Comparison of ENCODE assay signal across 8 mouse cellular contexts in genomic region chr10:117478202-117478930, GRCm38 (mm10).
DNase-seq lines count a peak whose midpoint lies in the region; ATAC-seq and TF ChIP-seq lines count a peak whose summit lies in the region.

No protein-coding gene starts in this region.

- peak overlapping the region; percentile 43; the same call in 1 of the 2 replicates for H3K4me3 ChIP-seq in E14TG2a.4 (replicated peaks; ENCODE audit: low read length)
- H3K4me3 ChIP-seq in midbrain, postnatal 0 days (ENCODE audit: low read depth, low read length) = peak overlapping the region; percentile 25; the same call in 1 of the 2 replicates
- H3K4me3 ChIP-seq in heart, embryonic 12.5 days = no peak overlapping the region

- peaks cover 19% of the 10 kb centered on the region for H3K27me3 ChIP-seq in E14TG2a.4 (ENCODE audit: insufficient read depth, low read length)
- H3K27me3 ChIP-seq in midbrain, postnatal 0 days (ENCODE audit: insufficient read depth, low read length) = no peaks in the 10 kb centered on the region
- H3K27me3 ChIP-seq in heart, embryonic 12.5 days (replicated peaks) = no peaks in the 10 kb centered on the region

- H3K27ac ChIP-seq in midbrain, postnatal 0 days (ENCODE audit: low read depth, low read length) = peak overlapping the region; percentile 57; the same call in 1 of the 2 replicates
- no peak overlapping the region for H3K27ac ChIP-seq in heart, embryonic 12.5 days (ENCODE audit: poor library complexity, severe bottlenecking)

- DNase-seq in adrenal gland, postnatal 36 days = peak; percentile 51 to 61
- peak; percentile 27 to 67 for DNase-seq in layer of hippocampus, adult 18-20 months (ENCODE audit: low spot score in 2 of 2)
- peak; percentile 32 for DNase-seq in midbrain, postnatal 0 days (ENCODE audit: low spot score)
- DNase-seq in T-cell, adult 2 months (ENCODE audit: low spot score) = no peak
- no peak for DNase-seq in urinary bladder, adult 2 months (ENCODE audit: low spot score)

- no peak for TF ChIP-seq CTCF in E14TG2a.4 (conservative IDR thresholded peaks at IDR 0.05; ENCODE audit: low read length)
- TF ChIP-seq CTCF in midbrain, postnatal 0 days (IDR thresholded peaks at IDR 0.05) = peak; percentile 56

- 0 out of 2 replicates have a peak overlapping the region, but pooled peaks have one; percentile 33 for H3K9ac ChIP-seq in midbrain, postnatal 0 days (replicated peaks; ENCODE audit: low read length, poor library complexity, severe bottlenecking)
- no peak overlapping the region for H3K9ac ChIP-seq in heart, embryonic 12.5 days

- peaks cover 13% of the 10 kb centered on the region; the same call in 1 of the 2 replicates for H3K4me1 ChIP-seq in E14TG2a.4 (replicated peaks; ENCODE audit: low read depth, low read length)
- H3K4me1 ChIP-seq in midbrain, postnatal 0 days (ENCODE audit: insufficient read depth, low read length) = 0 out of 2 replicates have a peak, but pooled peaks cover 4% of the 10 kb centered on the region
- H3K4me1 ChIP-seq in heart, embryonic 12.5 days (replicated peaks) = no peaks in the 10 kb centered on the region

- peak; percentile 97 for ATAC-seq in frontal cortex, adult (ENCODE audit: low TSS enrichment)
- ATAC-seq in midbrain, postnatal 0 days (ENCODE audit: low FRiP score) = peak; percentile 76
- ATAC-seq in heart, embryonic 12.5 days (ENCODE audit: insufficient number of reproducible peaks, low FRiP score) = no peak

- H3K4me2 ChIP-seq in midbrain, postnatal 0 days (ENCODE audit: low read depth, low read length, poor library complexity, severe bottlenecking) = peak overlapping the region; percentile 50
- H3K4me2 ChIP-seq in heart, embryonic 12.5 days = no peak overlapping the region

- no peaks in the 10 kb centered on the region for H3K36me3 ChIP-seq in E14TG2a.4 (ENCODE audit: insufficient read depth, low read length)
- H3K36me3 ChIP-seq in midbrain, postnatal 0 days (ENCODE audit: insufficient read depth, low read length) = no peaks in the 10 kb centered on the region
- H3K36me3 ChIP-seq in heart, embryonic 12.5 days = no peaks in the 10 kb centered on the region

- 27% methylated on average over 23 of the region's 23 CpGs for WGBS in midbrain, postnatal 0 days
- WGBS in heart, embryonic 12.5 days = 82% methylated on average over 23 of the region's 23 CpGs

- H3K9me3 ChIP-seq in E14TG2a.4 (ENCODE audit: low read length) = peaks cover 9% of the 10 kb centered on the region
- H3K9me3 ChIP-seq in midbrain, postnatal 0 days (ENCODE audit: low read length) = no peaks in the 10 kb centered on the region
- peaks cover 10% of the 10 kb centered on the region for H3K9me3 ChIP-seq in heart, embryonic 12.5 days (replicated peaks)

Comparison
In these comparisons a context has a peak if more than half of its experiments do, and no peak if none do; other contexts are left out.
1. DNase-seq: peak in adrenal gland, postnatal 36 days (2 of 2), layer of hippocampus, adult 18-20 months (2 of 2) and midbrain, postnatal 0 days (single experiment); none in T-cell, adult 2 months (single experiment) and urinary bladder, adult 2 months (single experiment).